Mouse (Mus musculus) MEL (cell line): Measurements from ENCODE around the gene Zfp27. TPM values are rescaled to one million over a fixed set of nuclear protein-coding genes. Genes with fewer than 3 reads are reported as not detected.

Experiments used
- DNase-seq: peaks from one replicate; pipeline ENCODE4 v3.0.0; 2011; ENCODE audit warnings: low read depth, low spot score
- H3K27ac ChIP-seq: 2 replicates; pipeline ENCODE4 v1.5.1; 2012; ENCODE audit warnings: low read depth, mild to moderate bottlenecking, control low read depth, low read length, moderate library complexity; ENCODE audit not compliant: control insufficient read depth
- H3K27me3 ChIP-seq, 2 experiments: fragments of 150-350 bp in 1 of 2; sonication (generic) in 1 of 2; 2 replicates each; pipeline ENCODE4 v1.6.1; 2012; ENCODE audit warnings: low read length in 2 of 2, mild to moderate bottlenecking in 2 of 2, improper control_type of control experiment in 1 of 2, moderate library complexity in 1 of 2; ENCODE audit not compliant: insufficient read depth in 2 of 2, control insufficient read depth in 1 of 2
- H3K36me3 ChIP-seq, 2 experiments: 2 replicates each; pipeline ENCODE4 v1.6.1; 2012 to 2014; ENCODE audit warnings: low read length in 2 of 2, improper control_type of control experiment in 1 of 2, inconsistent platforms in 1 of 2, mild to moderate bottlenecking in 1 of 2; ENCODE audit not compliant: insufficient read depth in 2 of 2, control insufficient read depth in 1 of 2
- H3K4me1 ChIP-seq, 2 experiments: fragments of 150-350 bp in 1 of 2; sonication (generic) in 1 of 2; 2 replicates each; pipeline ENCODE4 v1.6.1; 2012; ENCODE audit warnings: low read length in 2 of 2, improper control_type of control experiment in 1 of 2, mild to moderate bottlenecking in 1 of 2; ENCODE audit not compliant: insufficient read depth in 2 of 2, control insufficient read depth in 1 of 2
- H3K4me3 ChIP-seq, 2 experiments: fragments of 150-350 bp in 1 of 2; sonication (generic) in 1 of 2; 2 replicates each; pipeline ENCODE4 v1.5.1; 2012; ENCODE audit warnings: low read depth in 2 of 2, low read length in 2 of 2, mild to moderate bottlenecking in 2 of 2, moderate library complexity in 2 of 2, control low read depth in 1 of 2, improper control_type of control experiment in 1 of 2; ENCODE audit not compliant: control insufficient read depth in 1 of 2, insufficient read depth in 1 of 2
- H3K79me2 ChIP-seq: 2 replicates; pipeline ENCODE4 v1.6.1; 2012; ENCODE audit warnings: mild to moderate bottlenecking, low read length, moderate library complexity; ENCODE audit not compliant: control insufficient read depth, poor library complexity, insufficient read depth
- H3K9ac ChIP-seq: 2 replicates; pipeline ENCODE4 v1.6.1; 2012; ENCODE audit warnings: low read depth, mild to moderate bottlenecking, control low read depth, low read length, moderate library complexity; ENCODE audit not compliant: control insufficient read depth, poor library complexity, severe bottlenecking
- H3K9me3 ChIP-seq: fragments of 150-350 bp; sonication (generic); replicated peaks from 2 replicates; pipeline ENCODE4 v1.6.1; 2012; ENCODE audit warnings: mild to moderate bottlenecking, low read length, improper control_type of control experiment, moderate library complexity; ENCODE audit not compliant: insufficient read depth
- CTCF ChIP-seq, 3 experiments: IDR thresholded peaks in 2 of 3; conservative IDR thresholded peaks in 1 of 3; 2 replicates each; pipeline ENCODE4 v1.5.1; 2011 to 2012; ENCODE audit warnings: low read length in 3 of 3, low read depth in 2 of 3, mild to moderate bottlenecking in 2 of 3, improper control_type of control experiment in 1 of 3, inconsistent platforms in 1 of 3, mixed read lengths in 1 of 3, moderate library complexity in 1 of 3; ENCODE audit not compliant: control insufficient read depth in 1 of 3, insufficient read depth in 1 of 3, poor library complexity in 1 of 3, severe bottlenecking in 1 of 3
- E2F4 ChIP-seq: IDR thresholded peaks from 2 replicates; pipeline ENCODE4 v1.6.1; 2011; ENCODE audit warnings: low read depth, low read length, improper control_type of control experiment, borderline replicate concordance
- EP300 ChIP-seq, 2 experiments: IDR thresholded peaks; 2 replicates each; pipeline ENCODE4 v1.6.1; 2011; ENCODE audit warnings: improper control_type of control experiment in 2 of 2, low read length in 2 of 2, low read depth in 1 of 2, mild to moderate bottlenecking in 1 of 2
- ETS1 ChIP-seq: IDR thresholded peaks from 2 replicates; pipeline ENCODE4 v1.6.1; 2012; ENCODE audit warnings: low read depth, mild to moderate bottlenecking, inconsistent platforms, low read length, improper control_type of control experiment, moderate library complexity
- HCFC1 ChIP-seq: IDR thresholded peaks from 2 replicates; pipeline ENCODE4 v1.6.1; 2012; ENCODE audit warnings: low read depth, mild to moderate bottlenecking, inconsistent platforms, low read length, improper control_type of control experiment, moderate library complexity
- JUND ChIP-seq: IDR thresholded peaks from 2 replicates; pipeline ENCODE4 v1.6.1; 2011; ENCODE audit warnings: low read depth, mild to moderate bottlenecking, improper control_type of control experiment, low read length
- MAFK ChIP-seq: IDR thresholded peaks from 2 replicates; pipeline ENCODE4 v1.6.1; 2011; ENCODE audit warnings: low read depth, mild to moderate bottlenecking, low read length, improper control_type of control experiment, borderline replicate concordance
- MXI1 ChIP-seq: IDR thresholded peaks from 2 replicates; pipeline ENCODE4 v1.6.1; 2011; ENCODE audit warnings: mild to moderate bottlenecking, low read depth, low read length, improper control_type of control experiment
- MYC ChIP-seq: IDR thresholded peaks from 2 replicates; pipeline ENCODE4 v1.6.1; 2011; ENCODE audit warnings: low read depth, mild to moderate bottlenecking, low read length, improper control_type of control experiment, moderate library complexity
- SIN3A ChIP-seq: IDR thresholded peaks from 2 replicates; pipeline ENCODE4 v1.6.1; 2012; ENCODE audit warnings: low read length, improper control_type of control experiment, inconsistent platforms
- SMC3 ChIP-seq: IDR thresholded peaks from 2 replicates; pipeline ENCODE4 v1.6.1; 2011; ENCODE audit warnings: low read depth, low read length, improper control_type of control experiment
- UBTF ChIP-seq: IDR thresholded peaks from 2 replicates; pipeline ENCODE4 v1.6.1; 2012; ENCODE audit warnings: low read depth, mild to moderate bottlenecking, inconsistent platforms, low read length, improper control_type of control experiment, moderate library complexity, borderline replicate concordance; ENCODE audit not compliant: insufficient read depth
- USF2 ChIP-seq, 2 experiments: IDR thresholded peaks; 2 replicates each; pipeline ENCODE4 v1.6.1; 2011 to 2012; ENCODE audit warnings: improper control_type of control experiment in 2 of 2, low read length in 2 of 2, borderline replicate concordance in 1 of 2, inconsistent platforms in 1 of 2, low read depth in 1 of 2, mild to moderate bottlenecking in 1 of 2; ENCODE audit not compliant: insufficient read depth in 1 of 2
- ZC3H11A ChIP-seq: IDR thresholded peaks from 2 replicates; pipeline ENCODE4 v1.6.1; 2012; ENCODE audit warnings: low read depth, mild to moderate bottlenecking, inconsistent platforms, low read length, improper control_type of control experiment
- ZKSCAN1 ChIP-seq: IDR thresholded peaks from 2 replicates; pipeline ENCODE4 v1.6.1; 2012; ENCODE audit warnings: low read depth, mild to moderate bottlenecking, inconsistent platforms, low read length, improper control_type of control experiment, moderate library complexity
- ZMIZ1 ChIP-seq: IDR thresholded peaks from 2 replicates; pipeline ENCODE4 v1.6.1; 2012; ENCODE audit warnings: low read depth, mild to moderate bottlenecking, inconsistent platforms, low read length, improper control_type of control experiment, moderate library complexity
- polyA plus RNA-seq, 2 experiments: library from polyadenylated mRNA; stranded (reverse) in 1 of 2; unstranded in 1 of 2; fragments of >175 nt in 1 of 2; fragments of >200 nt in 1 of 2; gene quantifications; 2 replicates each; pipeline versions ENCODE4 v1.2.1 to v1.2.4; 2012; ENCODE audit warnings: low replicate concordance in 2 of 2, low read depth in 1 of 2; ENCODE audit not compliant: insufficient read length in 2 of 2, insufficient read depth in 1 of 2, missing spikeins in 1 of 2
- total RNA-seq: library from RNA; depleted of rRNA; stranded (reverse); fragments of 300-350 nt; gene quantifications from 2 replicates; pipeline ENCODE4 v1.2.3, GENCODE M21; 2012

Zfp27 gene
- total and polyA plus RNA-seq, 3 experiments, result 4.9 to 5.0 TPM; not detected in 1

DNA sequence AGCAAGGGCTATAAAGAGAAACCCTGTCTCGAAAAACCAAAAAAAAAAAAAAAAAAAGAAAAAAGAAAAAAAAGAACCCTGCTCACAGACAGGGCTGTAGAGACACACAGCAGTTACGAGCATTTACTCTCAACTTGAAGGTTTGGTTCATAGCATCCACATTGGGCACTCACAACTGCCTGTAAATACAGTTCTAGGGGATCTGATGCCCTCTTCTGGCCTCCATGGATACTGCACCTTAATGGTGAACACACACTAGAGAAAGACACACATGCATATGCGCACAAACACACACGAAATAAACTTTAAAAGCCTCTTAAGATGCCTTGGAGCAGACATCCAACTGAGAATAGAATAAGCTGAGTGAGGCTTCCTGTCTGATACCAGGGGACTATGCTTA is 8.0 kb downstream of the Zfp27 start:
- H3K79me2 ChIP-seq, result no peaks in the 10 kb centered on the region
- no peak overlapping the region for H3K4me3 ChIP-seq
- H3K27me3 ChIP-seq, result no peaks in the 10 kb centered on the region
- no peak overlapping the region for H3K27ac ChIP-seq
- no peak for DNase-seq
- TF ChIP-seq ZMIZ1 (no peak), CTCF (IDR thresholded peaks at IDR 0.05 in 2 of 3, conservative IDR thresholded peaks at IDR 0.05 in 1 of 3; ENCODE audit: control insufficient read depth in 1 of 3, insufficient read depth in 1 of 3, low read depth in 2 of 3, low read length in 3 of 3, poor library complexity in 1 of 3, severe bottlenecking in 1 of 3) (0 out of 6 replicates have a peak, but pooled peaks of 1 of the 3 experiments have one; percentile 7), E2F4 (no peak)
- TF ChIP-seq, all 39 proteins: peak for 1
- H3K9ac ChIP-seq, result no peak overlapping the region
- no peaks in the 10 kb centered on the region for H3K9me3 ChIP-seq
- H3K36me3 ChIP-seq, result peaks cover 0 to 12% of the 10 kb centered on the region in 2 experiments; a peak in 2 of 4 replicates
- no peaks in the 10 kb centered on the region for H3K4me1 ChIP-seq

GRCm38 (mm10) chr7:29892756-29893155 is 13.6 kb downstream of the Zfp27 start:
- Histone ChIP-seq H3K79me2 (no peaks in the 10 kb centered on the region), H3K27me3 (no peaks in the 10 kb centered on the region), H3K4me3 (no peak overlapping the region), H3K9ac (no peak overlapping the region), H3K4me1 (no peaks in the 10 kb centered on the region), H3K9me3 (no peaks in the 10 kb centered on the region), H3K27ac (no peak overlapping the region), H3K36me3 (peaks cover 0 to 10% of the 10 kb centered on the region in 2 experiments; a peak in 2 of 4 replicates)
- DNase-seq, result no peak
- no peak for TF ChIP-seq ZKSCAN1
- no peak for TF ChIP-seq MAFK
- TF ChIP-seq HCFC1, result no peak
- TF ChIP-seq ZC3H11A, result no peak
- TF ChIP-seq SMC3, result no peak
- TF ChIP-seq E2F4, result no peak
- TF ChIP-seq MYC, result no peak
- no peak for TF ChIP-seq SIN3A
- no peak for TF ChIP-seq JUND
- no peak for TF ChIP-seq EP300 (IDR thresholded peaks at IDR 0.05; ENCODE audit: low read depth in 1 of 2, low read length in 2 of 2)
- TF ChIP-seq ETS1, result no peak
- TF ChIP-seq UBTF, result no peak

- H3K27me3 ChIP-seq, result no peaks in the 10 kb centered on the region
- no peaks in the 10 kb centered on the region for H3K9me3 ChIP-seq
- TF ChIP-seq JUND (no peak), MXI1 (no peak), USF2 (IDR thresholded peaks at IDR 0.05; ENCODE audit: borderline replicate concordance in 1 of 2, insufficient read depth in 1 of 2, low read depth in 1 of 2, low read length in 2 of 2) (no peak)
- H3K4me1 ChIP-seq, result no peaks in the 10 kb centered on the region
- H3K79me2 ChIP-seq, result no peaks in the 10 kb centered on the region
- H3K27ac ChIP-seq, result no peak overlapping the region
- H3K9ac ChIP-seq, result no peak overlapping the region
- H3K4me3 ChIP-seq, result no peak overlapping the region
- H3K36me3 ChIP-seq, result peaks cover 0 to 2% of the 10 kb centered on the region in 2 experiments; a peak in 2 of 4 replicates
- no peak for DNase-seq
Observed at GRCm38 (mm10) chr7:29890501-29890900, 15.9 kb downstream of the Zfp27 start.
